Mouse (Mus musculus) kidney, adult 2 months (tissue): ENCODE results near the gene Rps5.

Experiments used
- CTCF ChIP-seq: fragments of 200-500 bp; conservative IDR thresholded peaks from 2 replicates; pipeline ENCODE4 v1.5.1; 2011; ENCODE audit warnings: low read depth, mild to moderate bottlenecking, control low read depth, low read length, moderate library complexity, mixed read lengths; ENCODE audit not compliant: insufficient read depth, insufficient read length
- POLR2A ChIP-seq: fragments of 200-500 bp; IDR thresholded peaks from one replicate; pipeline ENCODE4 v1.6.1; 2011; ENCODE audit warnings: low read depth, low read length, control low read depth

DNA sequence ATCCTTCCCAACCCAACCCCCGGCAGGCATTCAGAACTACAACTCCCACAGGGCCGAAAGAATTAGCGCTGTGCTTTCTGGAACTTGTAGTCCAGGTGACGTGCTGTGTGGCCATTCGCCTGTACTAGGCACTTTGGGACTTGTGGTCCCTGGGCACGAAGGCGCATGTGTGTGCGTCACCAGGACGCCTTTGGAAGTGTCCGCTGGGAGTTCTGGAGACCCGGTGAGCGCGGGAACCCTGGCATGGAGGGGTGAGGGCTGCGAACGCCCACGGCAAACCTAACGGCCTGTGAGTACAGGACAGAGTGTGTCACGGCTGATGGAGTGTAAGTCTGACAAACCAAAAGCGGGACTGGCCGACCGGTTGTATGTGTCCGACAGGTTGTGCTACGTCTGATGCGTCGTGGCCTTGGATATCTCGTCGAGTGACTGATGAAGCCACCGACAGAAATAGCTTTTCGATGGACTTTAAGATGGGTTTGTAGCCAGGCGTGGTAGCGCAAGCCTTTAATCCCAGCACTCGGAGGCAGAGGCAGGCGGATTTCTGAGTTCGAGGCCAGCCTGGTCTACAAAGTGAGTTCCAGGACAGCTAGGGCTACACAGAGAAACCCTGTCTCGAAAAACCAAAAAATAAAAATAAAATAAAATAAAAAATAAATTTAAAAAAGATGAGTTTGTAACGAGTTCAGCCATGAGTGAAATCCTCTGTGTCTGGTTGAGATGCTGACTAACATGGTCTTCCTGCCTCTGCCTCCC lies 24.3 kb upstream of the Rps5 start, which contains the start of gene Zscan22:
- TF ChIP-seq CTCF (no peak), POLR2A (no peak)
